Mouse (Mus musculus): ENCODE data around the gene Kif19a. TPM values are rescaled to one million over a fixed set of nuclear protein-coding genes. Genes with fewer than 3 reads are reported as not detected.

The Kif19a gene
- total RNA-seq (2021) (under 1 TPM; 0.48 to 0.66 TPM), polyA plus RNA-seq (2012; rRNA removed) (0.48 and 1.3 TPM in 2 replicates)
- long read RNA-seq = 0 reads

GRCm38 (mm10) chr11:114764820-114765818 lies at the start of gene Kif19a:
Kif19a (plus strand) TSS chr11:114765388.
- peak; percentile 79 for DNase-seq

GRCm38 (mm10) chr11:114715531-114715930 lies 49.7 kb upstream of the Kif19a start:
- DNase-seq = no peak

GRCm38 (mm10) chr11:114720535-114720934 lies 44.7 kb upstream of the Kif19a start:
- DNase-seq = no peak

- DNase-seq = peak; percentile 57
Measured at GRCm38 (mm10) chr11:114722438-114722837, 42.8 kb upstream of the Kif19a start.

- peak; percentile 88 for DNase-seq
Measured at GRCm38 (mm10) chr11:114723030-114723429, 42.2 kb upstream of the Kif19a start.

GRCm38 (mm10) chr11:114724787-114725590 lies 40.2 kb upstream of the Kif19a start:
- DNase-seq = peak; percentile 64

- peak; percentile 87 for DNase-seq
Measured at GRCm38 (mm10) chr11:114726965-114727825, 38.0 kb upstream of the Kif19a start, which contains the start of gene Dnaic2. Dnaic2 (plus strand) TSS chr11:114727408.

- no peak for DNase-seq
Measured at GRCm38 (mm10) chr11:114727826-114728186, 37.4 kb upstream of the Kif19a start.

GRCm38 (mm10) chr11:114728333-114728732 lies 36.9 kb upstream of the Kif19a start:
- no peak for DNase-seq

- no peak for DNase-seq
Measured at GRCm38 (mm10) chr11:114729832-114730363, 35.3 kb upstream of the Kif19a start.

- no peak for DNase-seq
Measured at GRCm38 (mm10) chr11:114731711-114732110, 33.5 kb upstream of the Kif19a start.

GRCm38 (mm10) chr11:114732890-114733289 lies 32.3 kb upstream of the Kif19a start:
- DNase-seq = no peak

- DNase-seq = no peak
Measured at GRCm38 (mm10) chr11:114736111-114736510, 29.1 kb upstream of the Kif19a start.

- peak; percentile 53 for DNase-seq
Measured at GRCm38 (mm10) chr11:114736913-114737624, 28.1 kb upstream of the Kif19a start.

GRCm38 (mm10) chr11:114740598-114740997 lies 24.6 kb upstream of the Kif19a start:
- no peak for DNase-seq

- DNase-seq = no peak
Measured at GRCm38 (mm10) chr11:114741451-114741850, 23.7 kb upstream of the Kif19a start.

- peak; percentile 87 for DNase-seq
Measured at GRCm38 (mm10) chr11:114745134-114745533, 20.1 kb upstream of the Kif19a start.

GRCm38 (mm10) chr11:114747564-114748138 lies 17.5 kb upstream of the Kif19a start:
- no peak for DNase-seq

GRCm38 (mm10) chr11:114769911-114770310 lies 4.7 kb downstream of the Kif19a start:
- no peak for DNase-seq

GRCm38 (mm10) chr11:114771896-114772295 lies 6.7 kb downstream of the Kif19a start:
- DNase-seq = no peak
